Mouse (Mus musculus): ENCODE measurements around the gene Borcs5.

Borcs5 gene

GRCm38 (mm10) chr6:134717886-134718667 is 78.8 kb downstream of the Borcs5 start:
- DNase-seq (ENCODE audit: low spot score in 2 of 2) = peak; percentile 36 to 50

- DNase-seq (ENCODE audit: low spot score in 2 of 2) = no peak
Observed at GRCm38 (mm10) chr6:134718668-134719065, 79.4 kb downstream of the Borcs5 start.

GRCm38 (mm10) chr6:134719156-134719555 is 79.8 kb downstream of the Borcs5 start:
- DNase-seq (ENCODE audit: low spot score in 2 of 2) = no peak

GRCm38 (mm10) chr6:134720150-134720549 is 80.8 kb downstream of the Borcs5 start:
- no peak for DNase-seq (ENCODE audit: low spot score in 2 of 2)

DNA sequence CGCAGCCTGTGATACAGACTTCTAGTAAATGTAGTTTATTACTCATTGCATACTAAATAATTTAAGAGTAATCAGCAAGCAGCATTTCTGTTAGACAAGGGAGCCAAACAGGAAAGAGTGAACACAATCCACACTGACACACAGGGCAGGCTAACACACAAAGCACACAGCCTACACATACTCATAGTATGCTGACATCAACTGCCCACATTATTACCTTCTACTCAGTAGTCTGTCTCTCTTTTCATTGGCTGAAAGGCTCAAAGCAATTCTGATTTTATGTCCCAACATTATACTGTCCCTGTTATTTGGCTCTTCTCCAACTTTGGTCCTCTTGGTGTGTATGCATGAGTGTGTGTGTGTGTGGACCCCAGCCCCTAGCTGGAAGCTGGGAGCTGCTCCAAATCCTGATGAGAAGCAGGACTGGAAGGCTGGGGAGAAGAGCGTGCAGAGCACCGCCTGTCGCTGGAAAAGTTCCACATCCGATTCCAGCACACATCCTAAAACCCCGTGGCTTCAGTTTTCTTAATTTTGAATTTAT is 82.5 kb downstream of the Borcs5 start:
- no peak for DNase-seq (ENCODE audit: low spot score in 2 of 2)

- no peak for DNase-seq (ENCODE audit: low spot score in 2 of 2)
Observed at GRCm38 (mm10) chr6:134722906-134723305, 83.6 kb downstream of the Borcs5 start.

DNA sequence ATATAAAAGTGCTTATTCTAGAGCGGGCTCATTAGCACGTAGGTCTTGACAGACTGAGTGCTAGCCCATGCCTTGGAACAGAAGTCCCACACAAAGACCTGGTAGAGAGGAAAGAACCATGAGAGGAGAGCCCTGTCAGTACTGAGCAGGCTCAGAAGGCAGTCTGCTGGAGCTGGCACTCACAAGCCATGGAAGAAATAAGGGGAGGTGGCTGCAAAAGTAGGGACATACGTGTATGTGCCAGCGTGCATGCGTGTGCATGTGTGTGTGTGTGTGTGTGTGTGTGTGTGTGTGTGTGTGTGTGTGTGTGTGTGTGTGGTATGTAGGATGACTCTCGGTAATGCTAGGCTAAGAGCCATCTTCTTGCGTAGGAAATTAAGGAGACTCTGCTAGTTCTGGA is 84.0 kb downstream of the Borcs5 start:
- no peak for DNase-seq (ENCODE audit: low spot score in 2 of 2)

GRCm38 (mm10) chr6:134723833-134724553 is 84.7 kb downstream of the Borcs5 start:
- no peak for DNase-seq (ENCODE audit: low spot score in 2 of 2)

- DNase-seq (ENCODE audit: low spot score in 2 of 2) = no peak
Observed at GRCm38 (mm10) chr6:134725406-134725805, 86.1 kb downstream of the Borcs5 start.

DNA sequence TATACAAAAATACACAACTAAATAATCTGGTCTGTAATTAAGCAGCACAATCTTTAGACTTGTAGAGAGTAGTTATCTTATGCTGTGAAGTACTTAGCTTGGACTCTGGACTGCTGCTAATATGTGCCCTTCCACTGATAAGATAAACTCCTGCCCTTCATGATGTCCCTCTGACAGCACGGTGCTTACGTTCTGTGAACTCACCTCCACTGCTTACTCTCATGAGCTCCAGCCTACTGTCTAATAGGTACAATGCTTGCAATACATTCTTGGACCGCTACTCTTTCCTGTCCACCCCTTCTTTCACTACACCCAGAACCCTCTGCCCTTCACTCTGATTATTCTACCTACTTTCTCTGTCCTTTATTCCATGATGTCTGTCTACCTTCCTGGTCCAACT is 91.7 kb downstream of the Borcs5 start:
- no peak for DNase-seq (ENCODE audit: low spot score in 2 of 2)

GRCm38 (mm10) chr6:134732813-134733212 is 93.5 kb downstream of the Borcs5 start:
- no peak for DNase-seq (ENCODE audit: low spot score in 2 of 2)

DNA sequence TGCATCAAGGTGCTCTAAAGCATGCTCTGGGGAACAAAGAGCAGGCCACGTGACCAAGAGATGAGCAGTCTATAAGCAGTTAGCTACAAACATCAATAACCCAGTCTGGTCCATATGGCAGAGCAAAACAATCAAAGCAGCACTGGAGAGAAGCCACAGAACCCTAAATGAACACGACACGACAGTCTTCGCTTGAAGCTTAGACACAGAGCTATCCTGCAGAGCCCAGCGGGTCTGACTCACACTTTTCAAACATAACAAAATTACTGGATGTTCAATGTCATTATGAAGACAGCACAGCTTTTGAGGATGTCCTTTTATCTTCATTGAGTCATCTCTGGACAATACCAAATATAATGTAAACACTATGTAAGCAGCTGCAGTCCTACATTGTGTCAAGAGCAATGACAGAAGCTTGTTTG is 94.5 kb downstream of the Borcs5 start:
- no peak for DNase-seq (ENCODE audit: low spot score in 2 of 2)

DNA sequence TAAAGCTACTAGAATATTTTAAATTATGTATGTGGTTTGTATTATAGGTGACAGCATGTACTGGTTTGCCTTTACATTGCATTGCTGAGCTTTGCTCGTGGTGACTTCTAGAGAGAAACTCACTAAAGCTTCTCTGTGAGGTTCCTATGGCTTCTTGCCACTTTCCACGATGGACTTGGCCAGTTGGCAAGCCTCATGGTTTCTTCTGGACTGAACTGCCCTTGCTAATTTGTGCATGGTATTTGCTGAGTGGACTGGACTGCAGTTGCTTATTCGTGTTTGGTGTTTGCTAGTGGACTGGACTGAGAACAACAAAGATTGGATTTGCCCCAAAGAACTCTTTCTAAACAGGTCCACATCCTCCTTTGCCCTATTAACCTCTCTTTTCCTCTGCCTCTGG is 97.5 kb downstream of the Borcs5 start:
- no peak for DNase-seq (ENCODE audit: low spot score in 2 of 2)

- no peak for DNase-seq (ENCODE audit: low spot score in 2 of 2)
Observed at GRCm38 (mm10) chr6:134743568-134743967, 104.3 kb downstream of the Borcs5 start.

GRCm38 (mm10) chr6:134745876-134746275 is 106.6 kb downstream of the Borcs5 start:
- DNase-seq (ENCODE audit: low spot score in 2 of 2) = no peak

DNA sequence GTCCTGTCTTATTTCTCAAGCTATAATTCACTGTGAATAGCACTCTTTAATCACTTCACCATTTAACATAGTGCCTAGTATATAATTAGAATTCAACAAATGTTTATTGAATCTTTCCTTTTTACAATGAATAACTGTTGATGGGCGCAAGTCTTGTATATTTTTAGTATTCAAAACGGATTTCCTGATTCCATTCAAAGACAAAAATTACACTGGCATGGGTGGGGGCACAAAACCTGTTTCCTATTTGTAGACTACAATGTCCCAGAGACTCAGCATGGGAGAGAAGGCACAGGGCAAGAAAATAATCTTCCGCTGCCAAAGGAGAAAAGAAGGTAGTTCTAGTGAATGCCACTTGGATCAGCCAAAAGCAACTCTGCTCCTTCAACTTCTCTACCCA is 108.8 kb downstream of the Borcs5 start:
- no peak for DNase-seq (ENCODE audit: low spot score in 2 of 2)

DNA sequence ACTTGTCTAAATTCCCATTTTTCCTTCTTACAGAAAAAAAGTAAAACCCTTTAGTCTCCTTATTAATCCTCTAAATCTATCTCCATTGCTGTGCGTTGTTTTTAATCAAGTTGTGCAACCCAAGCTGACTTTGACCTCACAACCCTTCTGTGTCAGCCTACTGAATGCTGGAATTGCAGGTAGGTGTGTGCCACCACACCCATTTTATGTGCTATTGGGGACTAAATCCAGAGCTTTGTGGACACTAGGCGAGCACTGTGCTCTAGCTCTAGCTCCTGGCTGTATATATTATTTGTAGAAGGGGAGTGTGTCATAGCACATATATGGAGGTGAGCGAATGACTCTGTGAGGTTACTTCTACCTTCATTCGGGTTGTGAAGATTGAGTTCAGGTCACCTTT is 111.8 kb downstream of the Borcs5 start:
- DNase-seq (ENCODE audit: low spot score in 2 of 2) = no peak

GRCm38 (mm10) chr6:134751883-134752647 is 112.8 kb downstream of the Borcs5 start:
- no peak for DNase-seq (ENCODE audit: low spot score in 2 of 2)

DNA sequence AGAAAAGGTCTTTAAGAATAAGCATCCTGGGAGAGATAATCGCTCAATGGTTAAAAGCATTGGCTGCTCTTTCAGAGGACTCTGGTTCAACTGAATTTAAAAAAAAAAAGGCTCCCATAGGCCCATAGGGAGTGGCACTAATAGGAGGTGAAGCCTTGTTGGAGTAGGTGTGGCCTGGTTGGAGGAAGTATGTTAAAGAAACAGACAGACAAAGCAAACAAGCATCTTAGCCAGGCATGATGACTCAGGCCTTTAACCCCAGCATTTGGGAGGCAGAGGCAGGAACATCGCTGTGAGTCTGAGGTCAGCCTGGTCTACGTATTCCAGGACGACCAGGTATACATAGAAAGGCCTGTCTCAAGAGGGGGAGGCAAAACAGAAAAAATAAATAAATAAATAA is 114.1 kb downstream of the Borcs5 start:
- DNase-seq (ENCODE audit: low spot score in 2 of 2) = no peak

- DNase-seq (ENCODE audit: low spot score in 2 of 2) = no peak
Observed at GRCm38 (mm10) chr6:134753858-134754257, 114.5 kb downstream of the Borcs5 start.

- DNase-seq (ENCODE audit: low spot score in 2 of 2) = no peak
Observed at GRCm38 (mm10) chr6:134756058-134756457, 116.7 kb downstream of the Borcs5 start.
